Comparison of ENCODE assay signal across 9 mouse cellular contexts in genomic region chr11:117268304-117268956, GRCm38 (mm10).
DNase-seq lines count a peak whose midpoint lies in the region; ATAC-seq and TF ChIP-seq lines count a peak whose summit lies in the region.
"Had no signal": no experiment of that assay in that cellular context is flagged by ENCODE, and none has a peak within 500 bp of the region (broad histone marks: within the 10 kb centered on the region; RNA-seq: fewer than 3 reads in every experiment).

No protein-coding gene starts in this region.

- H3K36me3 ChIP-seq in neural tube, embryonic 11.5 days (ENCODE audit: control insufficient read depth, insufficient read depth, low read length): no peaks in the 10 kb centered on the region
- H3K36me3 ChIP-seq in intestine, postnatal 0 days (ENCODE audit: control insufficient read depth, insufficient read depth): no peaks in the 10 kb centered on the region; the same call in 1 of the 2 replicates
- H3K36me3 ChIP-seq in stomach, postnatal 0 days (ENCODE audit: control insufficient read depth, insufficient read depth, low read length): no peaks in the 10 kb centered on the region

- 0 out of 2 replicates have a peak overlapping the region, but pooled peaks have one; percentile 9 for H3K27ac ChIP-seq in neural tube, embryonic 11.5 days (ENCODE audit: low read depth, low read length)
- H3K27ac ChIP-seq in intestine, postnatal 0 days (ENCODE audit: low read depth, low read length): no peak overlapping the region
- H3K27ac ChIP-seq in stomach, postnatal 0 days (replicated peaks): peak overlapping the region; percentile 24; the same call in 1 of the 2 replicates

- H3K27me3 ChIP-seq in neural tube, embryonic 11.5 days (ENCODE audit: control insufficient read depth, insufficient read depth, low read length): no peaks in the 10 kb centered on the region
- H3K27me3 ChIP-seq in intestine, postnatal 0 days (replicated peaks; ENCODE audit: control insufficient read depth, insufficient read depth, low read length): no peaks in the 10 kb centered on the region
- H3K27me3 ChIP-seq in stomach, postnatal 0 days (ENCODE audit: control insufficient read depth, insufficient read depth, low read length): no peaks in the 10 kb centered on the region

- DNase-seq in adrenal gland, postnatal 14 days: peak; percentile 62
- no peak for DNase-seq in adrenal gland, adult 8-10 months
- DNase-seq in neural tube, embryonic 11.5 days (ENCODE audit: low spot score): no peak
- DNase-seq in neural tube, embryonic 10.5 days (ENCODE audit: extremely low spot score, low spot score): no peak
- DNase-seq in stomach, postnatal 0 days (ENCODE audit: low spot score): no peak
- no peak for DNase-seq in B cell, adult 2 months
- DNase-seq: kidney, postnatal 25 days had no signal

- H3K4me3 ChIP-seq in neural tube, embryonic 11.5 days (ENCODE audit: low read depth, low read length): peak overlapping the region; percentile 72; the same call in 1 of the 2 replicates
- H3K4me3 ChIP-seq in intestine, postnatal 0 days (ENCODE audit: low read depth, low read length): no peak overlapping the region
- no peak overlapping the region for H3K4me3 ChIP-seq in stomach, postnatal 0 days (ENCODE audit: low read depth, low read length)

- H3K9ac ChIP-seq in neural tube, embryonic 11.5 days (ENCODE audit: low read length): no peak overlapping the region
- H3K9ac ChIP-seq in intestine, postnatal 0 days (ENCODE audit: low read depth, low read length): no peak overlapping the region
- H3K9ac ChIP-seq in stomach, postnatal 0 days (ENCODE audit: low read length): no peak overlapping the region

- no peak for TF ChIP-seq EP300 in stomach, postnatal 0 days (optimal IDR thresholded peaks at IDR 0.05)

- H3K9me3 ChIP-seq in neural tube, embryonic 11.5 days (ENCODE audit: control insufficient read depth, low read length): no peaks in the 10 kb centered on the region
- no peaks in the 10 kb centered on the region for H3K9me3 ChIP-seq in intestine, postnatal 0 days (ENCODE audit: control insufficient read depth)
- no peaks in the 10 kb centered on the region for H3K9me3 ChIP-seq in stomach, postnatal 0 days (ENCODE audit: control insufficient read depth, low read length)

- peaks cover 28% of the 10 kb centered on the region for H3K4me1 ChIP-seq in neural tube, embryonic 11.5 days (ENCODE audit: control insufficient read depth, insufficient read depth, low read length)
- 0 out of 2 replicates have a peak, but pooled peaks cover 3% of the 10 kb centered on the region for H3K4me1 ChIP-seq in intestine, postnatal 0 days (replicated peaks; ENCODE audit: control insufficient read depth, insufficient read depth, low read length)
- H3K4me1 ChIP-seq in stomach, postnatal 0 days (replicated peaks; ENCODE audit: control insufficient read depth, insufficient read depth): peaks cover 16% of the 10 kb centered on the region

- peak overlapping the region; percentile 72 for H3K4me2 ChIP-seq in neural tube, embryonic 11.5 days (ENCODE audit: low read depth)
- peak overlapping the region; percentile 77; the same call in 1 of the 2 replicates for H3K4me2 ChIP-seq in intestine, postnatal 0 days (replicated peaks; ENCODE audit: low read depth)
- H3K4me2 ChIP-seq in stomach, postnatal 0 days (replicated peaks; ENCODE audit: low read depth): peak overlapping the region; percentile 65

- ATAC-seq in neural tube, embryonic 11.5 days (ENCODE audit: insufficient read depth, low FRiP score, low TSS enrichment): no peak
- ATAC-seq in intestine, postnatal 0 days: no peak
- no peak for ATAC-seq in stomach, postnatal 0 days (ENCODE audit: low FRiP score, low TSS enrichment)
- ATAC-seq in CD4-positive, CD25-positive, alpha-beta regulatory T cell, adult 4 months: no peak

- WGBS in neural tube, embryonic 11.5 days: 50% methylated on average over 10 of the region's 10 CpGs
- 53% methylated on average over 10 of the region's 10 CpGs for WGBS in intestine, postnatal 0 days
- 35% methylated on average over 10 of the region's 10 CpGs for WGBS in stomach, postnatal 0 days

- no peak for TF ChIP-seq CTCF in intestine, postnatal 0 days (IDR thresholded peaks at IDR 0.05; ENCODE audit: low read depth)
- TF ChIP-seq CTCF in stomach, postnatal 0 days (IDR thresholded peaks at IDR 0.05; ENCODE audit: low read depth): no peak
